Mouse (Mus musculus): ENCODE data around the gene Psmd11. TPM values are rescaled to one million over a fixed set of nuclear protein-coding genes. Genes with fewer than 3 reads are reported as not detected.
A peak's percentile ranks its signal among the peaks of the same experiment; 100 is the strongest.
"Not testable (repeated sequence)": the region's sequence is repeated elsewhere in the genome, so short reads cannot be mapped to it uniquely, and the experiment has no call there.

Gene Psmd11
- polyA plus RNA-seq, 1 experiment, result 54.6 TPM

- Histone ChIP-seq H3K4me1 (peaks cover 28% of the 10 kb centered on the region), H3K9me3 (no peaks in the 10 kb centered on the region), H3K4me3 (replicated peaks) (peak overlapping the region; percentile 96), H3K36me3 (replicated peaks; ENCODE audit: low read length) (peaks cover 23% of the 10 kb centered on the region), H3K27me3 (replicated peaks) (no peaks in the 10 kb centered on the region)
- TF ChIP-seq FLI1 (IDR thresholded peaks at IDR 0.05; ENCODE audit: low read length) (no peak), GATA1 (IDR thresholded peaks at IDR 0.05; ENCODE audit: borderline replicate concordance, low read length) (no peak)
Measured at GRCm38 (mm10) chr11:80429009-80429475, 627 bp downstream of the Psmd11 start.

GRCm38 (mm10) chr11:80429500-80430166, 1.2 kb downstream of the Psmd11 start:
- peaks cover 25% of the 10 kb centered on the region for H3K4me1 ChIP-seq
- TF ChIP-seq GATA1 (IDR thresholded peaks at IDR 0.05; ENCODE audit: borderline replicate concordance, low read length) (no peak), FLI1 (IDR thresholded peaks at IDR 0.05; ENCODE audit: low read length) (no peak)
- peaks cover 29% of the 10 kb centered on the region for H3K36me3 ChIP-seq (replicated peaks; ENCODE audit: low read length)
- H3K4me3 ChIP-seq (replicated peaks), result peak overlapping the region; percentile 96
- no peaks in the 10 kb centered on the region for H3K9me3 ChIP-seq
- no peaks in the 10 kb centered on the region for H3K27me3 ChIP-seq (replicated peaks)

GRCm38 (mm10) chr11:80430366-80430910, 2.0 kb downstream of the Psmd11 start:
- Histone ChIP-seq H3K9me3 (no peaks in the 10 kb centered on the region), H3K4me1 (peaks cover 17% of the 10 kb centered on the region), H3K36me3 (replicated peaks; ENCODE audit: low read length) (peaks cover 35% of the 10 kb centered on the region), H3K27me3 (replicated peaks) (no peaks in the 10 kb centered on the region), H3K4me3 (replicated peaks) (peak overlapping the region; percentile 96)
- TF ChIP-seq GATA1 (IDR thresholded peaks at IDR 0.05; ENCODE audit: borderline replicate concordance, low read length) (no peak), FLI1 (IDR thresholded peaks at IDR 0.05; ENCODE audit: low read length) (no peak)

GRCm38 (mm10) chr11:80446916-80447315, 18.5 kb downstream of the Psmd11 start:
- no peaks in the 10 kb centered on the region for H3K9me3 ChIP-seq
- H3K36me3 ChIP-seq (replicated peaks; ENCODE audit: low read length), result peaks cover 87% of the 10 kb centered on the region
- no peaks in the 10 kb centered on the region for H3K27me3 ChIP-seq (replicated peaks)
- peaks cover 21% of the 10 kb centered on the region for H3K4me1 ChIP-seq
- H3K4me3 ChIP-seq (replicated peaks), result no peak overlapping the region
- TF ChIP-seq FLI1 (IDR thresholded peaks at IDR 0.05; ENCODE audit: low read length), result no peak

GRCm38 (mm10) chr11:80449859-80450258, 21.4 kb downstream of the Psmd11 start:
- no peak for TF ChIP-seq FLI1 (IDR thresholded peaks at IDR 0.05; ENCODE audit: low read length)
- TF ChIP-seq GATA1 (IDR thresholded peaks at IDR 0.05; ENCODE audit: borderline replicate concordance, low read length), result no peak
- Histone ChIP-seq H3K36me3 (replicated peaks; ENCODE audit: low read length) (peaks cover 88% of the 10 kb centered on the region), H3K4me3 (replicated peaks) (no peak overlapping the region), H3K4me1 (peaks cover 28% of the 10 kb centered on the region), H3K9me3 (no peaks in the 10 kb centered on the region), H3K27me3 (replicated peaks) (no peaks in the 10 kb centered on the region)

- peaks cover 87% of the 10 kb centered on the region for H3K36me3 ChIP-seq (replicated peaks; ENCODE audit: low read length)
- no peak overlapping the region for H3K4me3 ChIP-seq (replicated peaks)
- H3K27me3 ChIP-seq (replicated peaks), result no peaks in the 10 kb centered on the region
- TF ChIP-seq FLI1 (IDR thresholded peaks at IDR 0.05; ENCODE audit: low read length) (no peak), GATA1 (IDR thresholded peaks at IDR 0.05; ENCODE audit: borderline replicate concordance, low read length) (no peak)
- H3K4me1 ChIP-seq, result peaks cover 28% of the 10 kb centered on the region
- no peaks in the 10 kb centered on the region for H3K9me3 ChIP-seq
Measured at GRCm38 (mm10) chr11:80452242-80452641, 23.8 kb downstream of the Psmd11 start.

- Histone ChIP-seq H3K4me1 (peaks cover 28% of the 10 kb centered on the region), H3K36me3 (replicated peaks; ENCODE audit: low read length) (peaks cover 88% of the 10 kb centered on the region), H3K4me3 (replicated peaks) (no peak overlapping the region), H3K27me3 (replicated peaks) (no peaks in the 10 kb centered on the region), H3K9me3 (no peaks in the 10 kb centered on the region)
- TF ChIP-seq FLI1 (IDR thresholded peaks at IDR 0.05; ENCODE audit: low read length) (no peak), GATA1 (IDR thresholded peaks at IDR 0.05; ENCODE audit: borderline replicate concordance, low read length) (no peak)
Measured at GRCm38 (mm10) chr11:80453198-80453597, 24.8 kb downstream of the Psmd11 start.

GRCm38 (mm10) chr11:80463605-80464130, 35.3 kb downstream of the Psmd11 start:
- not testable (repeated sequence) for H3K27me3 ChIP-seq (replicated peaks); H3K9me3 ChIP-seq; H3K4me3 ChIP-seq (replicated peaks)
- peaks cover 47% of the 10 kb centered on the region for H3K4me1 ChIP-seq
- peaks cover 92% of the 10 kb centered on the region for H3K36me3 ChIP-seq (replicated peaks; ENCODE audit: low read length)

GRCm38 (mm10) chr11:80471836-80472605, 43.6 kb downstream of the Psmd11 start:
- H3K36me3 ChIP-seq (replicated peaks; ENCODE audit: low read length), result peaks cover 80% of the 10 kb centered on the region

More at GRCm38 (mm10) chr11:80471836-80472605, 43.6 kb downstream of the Psmd11 start:
- Histone ChIP-seq H3K9me3 (no peaks in the 10 kb centered on the region), H3K4me3 (replicated peaks) (no peak overlapping the region), H3K27me3 (replicated peaks) (no peaks in the 10 kb centered on the region), H3K4me1 (peaks cover 69% of the 10 kb centered on the region)
- TF ChIP-seq GATA1 (IDR thresholded peaks at IDR 0.05; ENCODE audit: borderline replicate concordance, low read length), result no peak
- TF ChIP-seq FLI1 (IDR thresholded peaks at IDR 0.05; ENCODE audit: low read length), result no peak

All from megakaryocyte, embryonic 14.5 days (primary cell).